Mouse (Mus musculus) testis, adult 2 months (tissue): ENCODE measurements around the gene Foxd1.

ENCODE experiments used
- CTCF ChIP-seq: fragments of 200-500 bp; IDR thresholded peaks from 2 replicates; pipeline ENCODE4 v1.5.1; 2012; ENCODE audit warnings: low read depth, mild to moderate bottlenecking, inconsistent platforms, low read length, moderate library complexity; ENCODE audit not compliant: control insufficient read depth, insufficient read depth, insufficient replicate concordance
- POLR2A ChIP-seq: fragments of 200-500 bp; IDR thresholded peaks from 2 replicates; pipeline ENCODE4 v1.6.1; 2012; ENCODE audit warnings: low read depth, mild to moderate bottlenecking, inconsistent platforms, low read length, moderate library complexity; ENCODE audit not compliant: control insufficient read depth

DNA sequence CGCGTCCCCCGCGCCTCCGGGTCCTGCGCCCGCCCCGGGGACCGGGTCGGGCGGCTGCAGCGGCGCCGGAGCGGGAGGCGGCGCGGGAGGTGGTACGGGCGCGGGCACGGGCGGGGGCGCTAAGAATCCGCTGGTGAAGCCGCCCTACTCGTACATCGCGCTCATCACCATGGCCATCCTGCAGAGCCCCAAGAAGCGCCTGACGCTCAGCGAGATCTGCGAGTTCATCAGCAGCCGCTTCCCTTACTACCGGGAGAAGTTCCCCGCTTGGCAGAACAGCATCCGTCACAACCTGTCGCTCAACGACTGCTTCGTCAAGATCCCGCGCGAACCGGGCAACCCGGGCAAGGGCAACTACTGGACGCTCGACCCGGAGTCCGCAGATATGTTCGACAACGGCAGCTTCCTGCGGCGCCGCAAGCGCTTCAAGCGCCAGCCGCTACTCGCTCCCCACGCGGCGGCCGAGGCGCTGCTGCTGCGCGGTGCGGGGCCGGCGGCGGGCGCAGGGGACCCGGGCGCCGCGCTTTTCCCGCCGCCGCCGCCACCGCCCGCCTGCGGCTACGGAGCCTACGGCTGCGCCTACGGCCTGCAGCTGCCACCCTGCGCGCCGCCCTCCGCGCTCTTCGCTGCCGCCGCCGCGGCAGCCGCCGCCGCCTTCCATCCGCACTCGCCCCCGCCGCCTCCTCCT lies 973 bp downstream of the Foxd1 start:
- no peak for TF ChIP-seq CTCF
- no peak for TF ChIP-seq POLR2A
